19 mouse cellular contexts compared by ENCODE assay signal in the genomic region with DNA sequence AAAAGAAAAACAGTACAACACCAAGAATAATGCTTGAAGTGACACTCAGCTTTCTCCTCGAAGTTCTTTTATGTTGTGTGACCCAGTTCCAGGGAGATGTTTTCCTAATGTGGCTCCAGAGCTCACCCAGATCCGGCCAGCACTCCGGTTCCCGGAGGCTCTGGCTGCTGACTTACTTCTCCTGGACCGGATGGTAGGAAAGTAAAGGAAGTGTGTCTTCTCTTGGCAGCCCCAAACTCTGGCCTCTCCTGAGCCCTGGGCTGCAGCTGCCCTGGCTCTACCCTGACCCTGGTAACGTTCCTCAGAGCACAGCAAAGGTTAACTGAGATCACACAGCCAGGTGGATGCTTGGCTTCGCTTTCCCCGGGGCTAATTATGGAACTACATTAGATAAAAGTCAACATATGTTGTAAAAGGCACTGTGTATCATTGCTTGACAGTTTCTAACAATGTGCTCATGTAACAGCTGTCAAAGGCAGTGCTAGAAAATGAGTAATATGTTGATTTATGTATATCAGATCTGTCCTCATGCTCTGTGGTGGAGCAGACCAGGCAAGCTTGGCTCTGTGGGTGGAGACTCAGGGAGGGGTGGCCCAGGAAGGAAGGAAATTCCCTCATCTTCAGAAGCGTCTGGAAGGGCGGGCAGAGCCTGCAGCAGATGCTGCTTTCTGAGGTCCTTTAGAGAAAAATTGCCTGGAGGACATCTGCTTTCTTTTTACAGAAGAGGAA. TPM values are rescaled to one million over a fixed set of nuclear protein-coding genes. Genes with fewer than 3 reads are reported as not detected.
DNase-seq lines count a peak whose midpoint lies in the region; ATAC-seq lines count a peak whose summit lies in the region.
"Had no signal": no experiment of that assay in that cellular context is flagged by ENCODE, and none has a peak within 500 bp of the region (broad histone marks: within the 10 kb centered on the region; RNA-seq: fewer than 3 reads in every experiment).

No protein-coding gene starts in this region.

- intact Hi-C loops in left cerebral cortex, postnatal 4 days (cut with DNase I), result no loop called here

- ATAC-seq in frontal cortex, adult (ENCODE audit: low TSS enrichment), result peak; percentile 97
- no peak for ATAC-seq in CD4-positive, CD25-positive, alpha-beta regulatory T cell, adult 4 months
- ATAC-seq: hindbrain, postnatal 0 days; midbrain, embryonic 15.5 days had no signal

- peak; percentile 47 for DNase-seq in left cerebral cortex, adult 11 months (ENCODE audit: low spot score)
- no peak for DNase-seq in left cerebral cortex, postnatal 4 days
- peak; percentile 86 for DNase-seq in layer of hippocampus, adult 9-11 months
- DNase-seq in lung, postnatal 36 days, result peak; percentile 26
- no peak for DNase-seq in cerebellum, adult 9-10 months
- no peak for DNase-seq in cerebellum, postnatal 4 days (ENCODE audit: low spot score in 2 of 2)
- DNase-seq: adrenal gland, adult 2 months; cerebellum, adult 11-12 months; spleen, adult 18-20 months had no signal

RNA-seq across cellular contexts. Expression of a gene that starts 57.5 kb away (rescaled TPM):
- not detected for total RNA-seq in left cerebral cortex, postnatal 4 days (2021)
- polyA plus RNA-seq in CD4-positive, CD25-positive, alpha-beta regulatory T cell, adult 4 months (2017; shearing (Covaris generic)), result not detected
- total RNA-seq: adrenal gland, adult 2 months; gastrocnemius, adult 8-10 months; hindbrain, postnatal 0 days; neutrophil, adult 5-6 weeks had no signal
- polyA plus RNA-seq: adrenal gland, adult 2 months; embryonic facial prominence, embryonic 13.5 days; heart, embryonic 10.5 days; hindbrain, postnatal 0 days; kidney, embryonic 15.5 days; limb, embryonic 11.5 days had no signal

Comparison
In these comparisons a context has a peak if more than half of its experiments do, and no peak if none do; other contexts are left out.
1. DNase-seq: peak in left cerebral cortex, adult 11 months (single experiment), layer of hippocampus, adult 9-11 months (single experiment) and lung, postnatal 36 days (single experiment); none in left cerebral cortex, postnatal 4 days (single experiment), cerebellum, adult 9-10 months (single experiment) and cerebellum, postnatal 4 days (0 of 2).